Mouse (Mus musculus) B cell, adult 62 days (primary cell): ENCODE measurements around the gene Ctnnd2. TPM values are rescaled to one million over a fixed set of nuclear protein-coding genes. Genes with fewer than 3 reads are reported as not detected.

Source experiments
- total RNA-seq: library from RNA; stranded (reverse); gene quantifications from 4 replicates; pipeline ENCODE4 v1.2.4, GENCODE M21; 2023

The Ctnnd2 gene
- total RNA-seq: not detected in 4 replicates

DNA sequence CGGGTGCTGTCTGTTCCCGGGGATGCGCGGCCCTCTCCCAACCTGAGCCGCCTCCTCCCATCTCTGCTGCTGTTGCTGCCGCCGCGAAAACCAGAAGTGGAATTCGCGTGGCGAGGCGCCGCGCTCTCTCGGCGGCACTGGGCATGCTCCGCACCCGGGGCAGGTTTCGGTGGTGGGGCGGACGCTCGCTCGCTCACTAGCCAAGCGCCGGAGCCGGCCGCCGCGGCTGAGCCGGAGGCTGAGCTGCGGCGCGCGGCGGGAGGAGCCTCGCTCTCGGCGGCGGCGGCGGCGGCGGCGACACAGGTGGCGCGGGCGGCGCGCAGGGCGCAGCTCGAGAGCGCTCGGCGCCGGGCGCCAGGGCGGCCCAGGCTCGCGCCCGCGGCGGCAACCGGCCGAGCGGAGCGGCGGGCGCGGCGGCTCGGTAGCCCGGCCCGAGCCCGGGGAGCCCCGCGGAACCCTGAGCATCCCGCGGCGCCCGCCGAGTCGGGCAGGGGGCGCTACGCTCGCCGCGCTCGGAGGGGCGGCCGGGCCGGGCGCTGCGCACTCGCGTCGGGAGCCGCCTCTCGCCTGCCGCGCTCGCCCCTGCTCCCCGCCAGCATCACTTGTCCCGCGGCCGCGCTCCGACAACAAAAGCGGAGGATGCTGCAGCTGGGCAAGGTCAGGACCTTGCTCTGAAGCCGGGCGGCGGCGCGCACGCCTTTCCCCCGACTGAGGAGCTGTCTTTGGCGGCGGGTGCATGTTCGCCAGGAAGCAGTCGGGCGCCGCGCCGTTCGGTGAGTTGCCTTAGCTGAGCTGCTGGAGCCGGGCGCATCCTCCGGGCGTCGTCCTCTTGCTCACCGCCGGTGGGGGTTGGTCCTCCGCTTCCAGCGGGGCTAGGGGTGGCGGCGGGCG is at the start of gene Ctnnd2:
Ctnnd2 (plus strand) TSS at position 203 of the 891 bp plus-strand sequence.

